ENCODE assay signal across 13 mouse cellular contexts in the genomic region with DNA sequence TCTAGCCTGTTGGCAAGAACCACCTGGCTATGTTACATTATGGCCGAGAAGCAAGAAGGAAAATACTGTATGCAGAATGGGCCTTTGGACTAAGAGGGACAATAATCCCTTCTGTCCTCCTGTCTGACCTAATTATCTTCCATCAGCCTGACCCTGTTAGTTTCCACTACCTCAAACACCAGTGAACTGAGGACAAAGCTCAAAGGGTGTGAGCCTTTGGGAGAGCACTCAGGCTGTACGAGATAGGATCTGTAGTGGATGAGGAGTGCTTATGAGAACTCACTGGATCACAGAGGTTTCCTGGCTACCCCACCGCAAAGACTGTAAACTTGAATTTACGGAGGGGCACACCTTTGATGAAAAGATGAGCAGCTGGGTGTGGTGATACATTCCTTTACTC.
"Had no signal": no experiment of that assay in that cellular context is flagged by ENCODE, and none has a peak within 500 bp of the region (broad histone marks: within the 10 kb centered on the region; RNA-seq: fewer than 3 reads in every experiment).

No protein-coding gene starts in this region.

- ATAC-seq: lung, postnatal 0 days had no signal

- H3K4me1 ChIP-seq: limb, embryonic 12.5 days; liver, embryonic 13.5 days; neural tube, embryonic 15.5 days had no signal

- H3K27me3 ChIP-seq: limb, embryonic 12.5 days; liver, embryonic 13.5 days; neural tube, embryonic 15.5 days had no signal

- H3K9ac ChIP-seq: limb, embryonic 12.5 days; liver, embryonic 13.5 days; neural tube, embryonic 15.5 days had no signal

- DNase-seq: kidney, adult 18-20 months; kidney, postnatal 25 days; liver, embryonic 13.5 days; lung, adult 2 months; lung, postnatal 36 days; midbrain, embryonic 14.5 days; right cerebral cortex, postnatal 14 days; thymus, postnatal 4 days had no signal

- H3K36me3 ChIP-seq: neural tube, embryonic 15.5 days had no signal

- H3K4me3 ChIP-seq: layer of hippocampus, adult 2 months; limb, embryonic 12.5 days; liver, embryonic 13.5 days; myocyte; neural tube, embryonic 15.5 days had no signal

- H3K4me2 ChIP-seq: limb, embryonic 12.5 days; liver, embryonic 13.5 days; neural tube, embryonic 15.5 days had no signal

- H3K27ac ChIP-seq: layer of hippocampus, adult 2 months; limb, embryonic 12.5 days; liver, embryonic 13.5 days; neural tube, embryonic 15.5 days had no signal

- H3K9me3 ChIP-seq: limb, embryonic 12.5 days; liver, embryonic 13.5 days; neural tube, embryonic 15.5 days had no signal
